Mouse (Mus musculus) embryonic facial prominence, embryonic 15.5 days (tissue): Measurements from ENCODE around the gene Plxnb2. TPM values are rescaled to one million over a fixed set of nuclear protein-coding genes. Genes with fewer than 3 reads are reported as not detected.

ENCODE experiments used
- ATAC-seq: fragments of 200-750 bp; cut with Nextera tagmentation; 2 replicates; pipeline ENCODE4 v1.8.0; 2017; ENCODE audit warnings: low read depth, moderate TSS enrichment; ENCODE audit not compliant: insufficient number of reproducible peaks, low FRiP score, low TSS enrichment
- H3K27ac ChIP-seq: fragments of 300-500 bp; sonication (generic); replicated peaks from 2 replicates; pipeline ENCODE4 v1.5.1; 2015; ENCODE audit warnings: mild to moderate bottlenecking, inconsistent platforms
- H3K27me3 ChIP-seq: fragments of 300-500 bp; sonication (generic); 2 replicates; pipeline ENCODE4 v1.6.1; 2015; ENCODE audit warnings: inconsistent platforms
- H3K36me3 ChIP-seq: fragments of 300-500 bp; sonication (generic); 2 replicates; pipeline ENCODE4 v1.6.1; 2015; ENCODE audit warnings: mild to moderate bottlenecking, inconsistent platforms
- H3K4me1 ChIP-seq: fragments of 300-500 bp; sonication (generic); 2 replicates; pipeline ENCODE4 v1.6.1; 2015; ENCODE audit warnings: inconsistent platforms
- H3K4me2 ChIP-seq: fragments of 300-500 bp; sonication (generic); replicated peaks from 2 replicates; pipeline ENCODE4 v1.6.1; 2015; ENCODE audit warnings: mild to moderate bottlenecking, inconsistent platforms
- H3K4me3 ChIP-seq: fragments of 300-500 bp; sonication (generic); replicated peaks from 2 replicates; pipeline ENCODE4 v1.5.1; 2015; ENCODE audit warnings: mild to moderate bottlenecking, inconsistent platforms
- H3K9ac ChIP-seq: fragments of 300-500 bp; sonication (generic); 2 replicates; pipeline ENCODE4 v1.6.1; 2015; ENCODE audit warnings: inconsistent platforms
- H3K9me3 ChIP-seq: fragments of 300-500 bp; sonication (generic); replicated peaks from 2 replicates; pipeline ENCODE4 v1.6.1; 2016; ENCODE audit warnings: inconsistent platforms
- WGBS: fragments of 180-500 bp; shearing (Covaris S2); methylation state at CpG from one replicate; pipeline ENCODE4 v1.1.7; 2015; 5-methylcytosine and 5-hydroxymethylcytosine counted together
- polyA plus RNA-seq: library from polyadenylated mRNA; unstranded; fragments of >200 nt; fragmentation: Nextera tagmentation; extraction: Ambion mirVana; gene quantifications from 2 replicates; pipeline ENCODE4 v1.2.1, GENCODE M21; 2015

Gene Plxnb2
- 157 and 161 TPM in 2 replicates for polyA plus RNA-seq

DNA sequence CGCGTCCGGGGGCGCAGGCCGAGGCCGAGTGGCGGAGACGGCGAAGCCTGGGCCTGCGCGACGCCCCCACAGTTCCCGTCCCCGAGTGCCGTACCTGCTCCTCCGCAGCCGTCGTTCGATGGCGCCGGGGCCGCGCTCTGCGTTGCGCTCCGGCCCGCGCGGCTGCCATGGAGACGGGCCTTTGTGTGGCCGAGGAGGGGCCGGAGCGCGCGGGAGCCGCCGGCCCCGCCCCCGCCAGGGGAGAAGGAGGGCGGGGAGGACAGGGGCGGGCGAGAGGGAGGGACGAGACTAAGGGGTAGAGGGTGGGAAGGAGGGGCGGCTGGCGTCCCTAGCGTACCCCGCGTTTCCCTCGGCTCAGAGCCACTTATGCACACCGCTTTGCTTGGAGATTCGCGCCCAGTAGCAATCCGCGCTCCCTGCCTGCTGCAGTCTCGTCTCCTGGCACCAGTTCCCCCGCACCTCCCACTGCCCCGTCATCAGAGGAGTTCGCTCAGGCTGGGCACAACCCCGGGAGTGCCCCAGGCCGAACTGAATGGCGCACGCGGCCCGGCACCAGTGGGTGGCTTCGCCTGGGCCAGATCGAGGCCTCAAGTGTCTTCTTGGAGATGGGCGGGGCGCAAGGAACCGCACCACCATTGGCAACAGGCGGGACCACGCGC, at the start of gene Plxnb2:
TSS of gene Plxnb2 (minus strand) at position 218 of the 659 bp plus-strand sequence.
- no peaks in the 10 kb centered on the region for H3K27me3 ChIP-seq
- no peaks in the 10 kb centered on the region for H3K9me3 ChIP-seq
- H3K4me3 ChIP-seq: peak within 1 kb of the TSS; percentile 72
- under 1% methylated on average over 63 of the region's 72 CpGs for WGBS
- H3K4me1 ChIP-seq: peaks cover 61% of the 10 kb centered on the region
- peak within 1 kb of the TSS; percentile 83 for H3K9ac ChIP-seq
- no peaks in the 10 kb centered on the region for H3K36me3 ChIP-seq
- peak; percentile 88 for ATAC-seq
- peak within 1 kb of the TSS; percentile 92 for H3K27ac ChIP-seq
- H3K4me2 ChIP-seq: peak within 1 kb of the TSS; percentile 81

DNA sequence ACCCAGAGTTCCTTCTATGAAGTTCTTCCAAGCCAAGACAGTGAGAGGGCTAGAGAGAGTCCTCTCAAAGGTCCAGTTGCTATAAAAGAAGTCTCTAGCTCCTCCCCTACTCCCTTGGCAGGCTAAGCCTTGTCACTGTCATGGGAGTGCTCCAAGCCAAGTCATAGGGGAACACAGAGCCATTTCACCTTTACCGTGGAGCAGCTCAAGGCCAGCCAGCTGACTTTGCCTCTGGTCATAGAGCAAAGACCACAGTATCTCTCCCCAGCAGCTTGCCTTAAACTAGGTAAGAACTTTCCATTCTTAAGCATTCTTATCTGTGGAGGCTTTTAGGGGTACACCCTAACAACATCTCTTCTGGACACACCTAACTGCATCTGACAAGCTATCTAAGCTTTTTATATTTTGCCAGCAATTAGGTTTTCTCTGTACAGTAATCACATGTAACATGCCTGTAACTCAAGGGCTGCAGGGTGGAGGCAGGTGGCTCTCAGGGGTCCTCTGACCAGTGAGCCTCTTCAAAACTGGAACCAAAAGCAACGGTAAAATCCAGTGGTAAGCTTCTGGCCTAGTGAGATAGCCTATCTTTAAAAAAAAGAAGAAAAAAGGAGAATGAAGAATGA, 35.1 kb upstream of the Plxnb2 start:
- no peak overlapping the region for H3K4me2 ChIP-seq
- H3K27ac ChIP-seq: no peak overlapping the region
- no peaks in the 10 kb centered on the region for H3K9me3 ChIP-seq
- H3K27me3 ChIP-seq: no peaks in the 10 kb centered on the region
- H3K4me1 ChIP-seq: peaks cover 16% of the 10 kb centered on the region; the same call in 1 of the 2 replicates
- no peak overlapping the region for H3K4me3 ChIP-seq
- no peak for ATAC-seq
- H3K36me3 ChIP-seq: peaks cover 14% of the 10 kb centered on the region; the same call in 1 of the 2 replicates
- H3K9ac ChIP-seq: no peak overlapping the region
- 87% methylated on average over 2 of the region's 2 CpGs for WGBS

DNA sequence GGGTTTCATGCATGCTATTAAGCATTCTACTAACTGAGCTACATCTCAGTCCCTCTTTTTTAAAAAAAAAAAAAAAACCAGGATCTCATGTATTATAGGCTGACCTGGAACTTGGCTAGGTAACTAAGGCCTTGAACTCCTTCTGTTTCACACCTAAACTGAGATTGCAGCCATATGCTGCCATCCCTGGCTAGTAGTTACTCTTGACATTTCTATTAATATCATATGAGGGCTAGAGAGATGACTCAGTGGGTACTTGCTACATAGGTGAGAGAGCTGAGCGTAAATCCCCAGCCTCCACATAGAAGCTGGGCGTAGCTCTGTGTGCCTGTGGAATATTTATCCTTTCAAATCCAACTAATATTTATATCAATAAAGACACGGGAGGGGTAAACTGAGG, 34.4 kb upstream of the Plxnb2 start:
- no peak overlapping the region for H3K4me2 ChIP-seq
- peaks cover 14% of the 10 kb centered on the region; the same call in 1 of the 2 replicates for H3K36me3 ChIP-seq
- no peak overlapping the region for H3K9ac ChIP-seq
- no peaks in the 10 kb centered on the region for H3K27me3 ChIP-seq
- H3K4me3 ChIP-seq: no peak overlapping the region
- no peak overlapping the region for H3K27ac ChIP-seq
- WGBS: 95% methylated on average over 3 of the region's 3 CpGs
- no peaks in the 10 kb centered on the region for H3K9me3 ChIP-seq
- H3K4me1 ChIP-seq: peaks cover 17% of the 10 kb centered on the region; the same call in 1 of the 2 replicates
- no peak for ATAC-seq

DNA sequence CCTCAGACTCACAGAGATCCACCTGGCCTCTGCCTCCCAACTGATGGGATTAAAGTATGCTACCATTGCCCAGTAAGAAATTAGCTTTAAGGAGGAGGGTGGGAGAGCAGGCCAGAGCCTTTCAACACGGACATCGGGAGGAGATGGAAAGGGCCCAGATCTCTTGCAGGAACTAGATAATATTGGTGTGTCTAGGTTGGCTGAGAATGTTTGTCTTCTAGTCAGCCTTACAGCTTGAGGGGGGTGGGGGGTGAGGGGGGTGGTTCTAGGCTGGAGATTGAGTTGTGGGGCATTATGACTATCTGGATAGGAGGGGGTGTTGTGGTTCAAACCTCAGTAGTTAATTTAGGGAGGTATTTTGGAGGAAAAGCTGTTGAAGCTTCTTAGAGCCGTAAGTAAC, 32.9 kb upstream of the Plxnb2 start:
- no peak overlapping the region for H3K9ac ChIP-seq
- ATAC-seq: no peak
- H3K4me3 ChIP-seq: no peak overlapping the region
- H3K4me2 ChIP-seq: no peak overlapping the region
- H3K4me1 ChIP-seq: peaks cover 20% of the 10 kb centered on the region; the same call in 1 of the 2 replicates
- WGBS: 87% methylated on average over 3 of the region's 3 CpGs
- H3K27me3 ChIP-seq: no peaks in the 10 kb centered on the region
- H3K9me3 ChIP-seq: no peaks in the 10 kb centered on the region
- H3K27ac ChIP-seq: no peak overlapping the region
- H3K36me3 ChIP-seq: peaks cover 14% of the 10 kb centered on the region; the same call in 1 of the 2 replicates

DNA sequence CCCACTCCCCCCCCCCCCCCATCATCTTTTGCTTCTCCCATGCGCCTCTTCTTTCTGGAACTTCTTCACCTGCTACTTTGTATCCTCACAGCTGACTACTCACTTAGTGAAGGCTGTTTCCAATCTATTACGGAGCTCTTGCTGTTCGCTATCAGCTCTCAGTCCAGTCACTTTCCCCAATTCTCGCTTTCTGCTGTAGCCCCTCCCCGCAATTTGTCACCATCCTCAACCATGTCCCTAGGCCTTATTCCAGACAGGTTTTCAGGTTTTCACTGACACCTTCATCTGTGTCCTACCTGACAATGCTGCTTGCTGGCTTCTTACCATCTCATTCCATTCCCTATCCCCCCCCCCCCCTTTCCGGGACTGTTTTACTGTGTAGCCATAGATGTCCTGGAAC, 31.9 kb upstream of the Plxnb2 start:
- ATAC-seq: no peak
- no peaks in the 10 kb centered on the region for H3K9me3 ChIP-seq
- H3K9ac ChIP-seq: 0 out of 2 replicates have a peak overlapping the region, but pooled peaks have one; percentile 94
- H3K27ac ChIP-seq: no peak overlapping the region
- H3K27me3 ChIP-seq: no peaks in the 10 kb centered on the region
- peak overlapping the region; percentile 82 for H3K4me2 ChIP-seq
- H3K36me3 ChIP-seq: peaks cover 14% of the 10 kb centered on the region; the same call in 1 of the 2 replicates
- 52% methylated on average over 6 of the region's 6 CpGs for WGBS
- H3K4me3 ChIP-seq: peak overlapping the region; percentile 90
- H3K4me1 ChIP-seq: peaks cover 20% of the 10 kb centered on the region; the same call in 1 of the 2 replicates

DNA sequence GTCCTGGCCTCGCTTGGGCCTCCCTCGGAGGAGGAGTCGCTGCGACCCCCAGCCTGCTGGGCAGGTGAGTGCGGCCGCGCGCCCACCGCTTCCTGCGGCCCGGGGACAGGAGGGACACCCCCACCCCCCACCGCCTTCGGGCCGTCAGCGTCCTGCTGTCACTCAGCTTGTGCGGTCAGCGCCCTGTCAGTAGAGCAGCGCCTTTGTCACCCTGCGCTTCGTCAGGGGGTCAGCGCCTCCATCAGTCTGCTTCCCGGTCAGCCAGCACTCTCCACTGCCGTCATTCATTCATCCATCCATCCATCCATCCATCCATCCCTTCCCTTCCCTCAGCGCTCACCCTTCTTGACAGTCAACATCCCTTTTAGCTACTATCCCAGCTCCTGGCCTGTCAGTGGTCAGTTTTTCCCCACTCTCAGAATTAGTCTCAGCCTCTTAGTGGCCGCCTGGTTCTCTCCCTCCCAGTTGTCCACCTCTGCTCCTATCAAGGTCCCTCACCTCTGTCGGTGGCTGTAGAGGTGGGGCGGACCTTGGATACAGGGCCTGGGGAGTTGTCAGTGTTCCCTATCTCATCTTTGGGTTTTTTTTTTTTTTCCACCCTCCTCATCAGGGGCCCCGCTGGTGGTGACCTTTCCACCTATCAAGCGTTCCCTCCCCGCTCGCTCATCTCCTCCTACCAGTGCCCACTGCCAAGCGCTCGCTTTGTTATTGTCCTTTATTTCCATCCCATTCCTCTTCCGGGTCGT, 31.3 kb upstream of the Plxnb2 start:
- ATAC-seq: 0 out of 2 replicates have a peak, but pooled peaks have one; percentile 29
- peak overlapping the region; percentile 89 for H3K27ac ChIP-seq
- H3K27me3 ChIP-seq: no peaks in the 10 kb centered on the region
- H3K36me3 ChIP-seq: peaks cover 14% of the 10 kb centered on the region; the same call in 1 of the 2 replicates
- H3K4me2 ChIP-seq: peak overlapping the region; percentile 82
- H3K9ac ChIP-seq: peak overlapping the region; percentile 94
- peak overlapping the region; percentile 90 for H3K4me3 ChIP-seq
- WGBS: 2% methylated on average over 35 of the region's 35 CpGs
- H3K4me1 ChIP-seq: peaks cover 20% of the 10 kb centered on the region; the same call in 1 of the 2 replicates
- H3K9me3 ChIP-seq: no peaks in the 10 kb centered on the region

DNA sequence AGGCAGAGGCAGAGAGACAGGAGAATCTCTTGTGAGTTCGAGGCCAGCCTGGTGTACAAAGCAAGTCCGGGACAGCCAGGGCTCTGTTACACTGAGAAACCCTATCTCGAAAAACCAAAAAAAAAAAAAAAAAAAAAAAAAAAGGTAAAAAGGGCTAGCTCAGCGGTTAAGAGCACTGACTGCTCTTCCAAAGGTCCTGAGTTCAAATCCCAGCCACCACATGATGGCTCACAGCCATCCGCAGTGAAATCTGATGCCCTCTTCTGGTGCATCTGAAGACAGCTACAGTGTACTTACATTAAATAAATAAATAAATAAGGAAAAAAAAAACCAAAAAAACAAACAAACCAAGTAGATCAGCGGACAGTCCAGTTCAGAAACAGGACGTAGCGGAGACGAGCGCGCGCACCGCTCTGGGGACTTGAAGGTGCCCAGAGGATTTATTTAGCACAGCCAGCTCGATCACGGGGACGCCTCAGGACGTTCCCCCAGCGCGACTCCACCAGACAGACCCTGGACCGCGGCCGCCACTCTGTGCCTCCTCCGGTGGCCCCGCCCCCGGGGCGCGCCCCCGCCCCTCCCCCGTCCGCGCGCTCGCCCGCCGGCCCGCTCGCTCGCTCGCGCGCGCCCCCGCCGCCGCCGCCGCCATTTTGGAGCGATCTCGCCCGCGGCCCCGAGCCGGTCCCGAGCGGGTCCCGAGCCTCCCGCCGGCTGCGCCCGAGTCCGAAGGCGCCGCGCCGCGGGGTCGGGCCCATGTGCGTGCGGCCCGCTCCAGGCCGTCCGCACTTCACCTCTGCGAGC, 30.5 kb upstream of the Plxnb2 start, which contains the start of gene Ppp6r2:
TSS of gene Ppp6r2 (plus strand) at position 639 of the 801 bp plus-strand sequence.
- peak within 1 kb of the TSS; percentile 94 for H3K9ac ChIP-seq
- peak within 1 kb of the TSS; percentile 89 for H3K27ac ChIP-seq
- H3K9me3 ChIP-seq: no peaks in the 10 kb centered on the region
- H3K36me3 ChIP-seq: 0 out of 2 replicates have a peak, but pooled peaks cover 7% of the 10 kb centered on the region
- 2% methylated on average over 47 of the region's 73 CpGs for WGBS
- peak within 1 kb of the TSS; percentile 90 for H3K4me3 ChIP-seq
- peak; percentile 87 for ATAC-seq
- peak within 1 kb of the TSS; percentile 82 for H3K4me2 ChIP-seq
- H3K27me3 ChIP-seq: no peaks in the 10 kb centered on the region
- H3K4me1 ChIP-seq: peaks cover 20% of the 10 kb centered on the region; the same call in 1 of the 2 replicates

DNA sequence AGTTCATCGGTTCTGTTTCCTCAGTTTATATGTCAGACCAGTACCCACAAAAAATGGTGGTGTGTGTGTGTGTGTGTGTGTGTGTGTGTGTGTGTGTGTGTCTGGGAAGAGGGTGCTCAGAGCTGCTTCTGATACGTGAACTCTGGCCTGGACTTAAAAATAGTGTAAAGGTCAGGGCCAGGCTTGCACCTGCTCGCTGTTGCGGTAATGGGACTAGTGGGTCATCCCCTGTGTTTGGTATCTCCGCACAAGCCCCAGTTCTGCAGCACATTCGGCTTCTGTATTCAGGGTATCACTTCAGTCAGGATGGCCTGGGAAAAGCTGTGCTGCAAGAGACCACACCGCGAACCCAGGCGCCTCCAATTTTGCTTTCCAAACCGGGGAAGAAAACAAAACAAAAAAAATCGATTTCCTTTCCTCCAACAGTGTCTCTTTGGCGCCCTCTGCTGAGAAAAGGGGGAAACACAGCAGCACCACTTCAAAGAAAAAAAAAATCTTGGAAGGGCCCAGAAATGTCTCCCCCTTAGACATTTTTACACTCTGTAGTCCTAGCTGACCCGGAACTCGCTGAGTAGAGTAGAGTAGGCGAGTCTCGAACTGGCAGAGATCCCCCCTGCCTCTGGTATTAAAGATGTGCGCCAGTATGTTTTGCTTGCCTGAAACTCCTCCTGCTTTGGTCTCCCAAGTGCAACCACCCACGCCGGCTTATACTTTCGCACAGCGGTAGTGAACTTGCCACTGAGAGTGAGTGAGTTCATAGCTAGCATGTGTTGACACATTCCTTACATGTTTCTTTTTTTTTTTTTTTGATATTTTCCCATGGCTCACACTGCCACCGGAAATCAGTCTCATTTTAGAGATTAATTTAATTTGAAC, 29.5 kb upstream of the Plxnb2 start:
- Histone ChIP-seq H3K36me3 (no peaks in the 10 kb centered on the region), H3K9me3 (no peaks in the 10 kb centered on the region), H3K4me3 (peak overlapping the region; percentile 90), H3K9ac (no peak overlapping the region), H3K4me2 (peak overlapping the region; percentile 54), H3K27ac (peak overlapping the region; percentile 89), H3K27me3 (no peaks in the 10 kb centered on the region), H3K4me1 (peaks cover 16% of the 10 kb centered on the region; the same call in 1 of the 2 replicates)
- ATAC-seq: no peak
- 12% methylated on average over 22 of the region's 22 CpGs for WGBS

DNA sequence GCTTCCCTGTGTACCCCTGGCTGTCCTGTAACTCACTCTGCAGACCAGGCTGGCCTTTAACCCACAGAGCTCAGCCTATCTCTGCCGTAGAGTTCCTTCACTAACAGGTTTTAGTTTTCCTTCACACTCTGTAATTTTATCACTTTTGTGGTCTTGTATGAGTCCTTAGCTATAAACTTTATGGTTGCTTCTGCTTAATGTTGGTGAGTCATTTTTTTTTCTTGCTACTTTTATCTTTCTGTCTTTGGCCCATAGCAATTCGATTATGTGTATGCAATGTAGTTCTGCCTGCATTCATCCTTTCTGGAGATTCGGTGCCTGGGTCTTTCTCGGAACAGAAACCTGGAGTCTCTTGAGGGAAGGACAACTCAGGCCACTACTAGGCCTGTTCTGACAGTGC, 26.9 kb upstream of the Plxnb2 start:
- Histone ChIP-seq H3K4me1 (peaks cover 8% of the 10 kb centered on the region; the same call in 1 of the 2 replicates), H3K9me3 (peaks cover 6% of the 10 kb centered on the region; the same call in 1 of the 2 replicates), H3K9ac (no peak overlapping the region), H3K27ac (no peak overlapping the region), H3K4me3 (no peak overlapping the region), H3K27me3 (no peaks in the 10 kb centered on the region), H3K36me3 (no peaks in the 10 kb centered on the region), H3K4me2 (no peak overlapping the region)
- 83% methylated on average over 4 of the region's 4 CpGs for WGBS
- ATAC-seq: no peak

DNA sequence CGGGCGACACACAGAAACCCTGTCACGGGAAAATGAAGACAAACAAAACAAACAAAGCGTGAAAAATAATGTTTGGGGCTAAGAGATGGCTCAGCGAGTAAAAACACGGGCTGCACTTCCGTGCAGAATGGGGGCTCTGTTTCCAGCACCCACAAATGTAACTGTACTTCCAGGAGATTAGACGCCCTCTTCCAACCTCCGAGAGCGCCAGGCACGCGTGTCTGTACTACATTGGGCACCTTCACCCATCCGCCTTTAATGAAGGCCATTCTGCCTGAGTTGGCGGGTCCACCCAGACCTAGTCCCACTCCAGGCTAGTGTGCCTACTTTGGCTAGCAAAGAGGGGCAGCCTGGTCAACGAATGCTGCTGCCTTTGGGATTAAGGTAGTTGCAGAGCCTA, 16.5 kb upstream of the Plxnb2 start:
- Histone ChIP-seq H3K9ac (no peak overlapping the region), H3K4me2 (peak overlapping the region; percentile 71), H3K9me3 (no peaks in the 10 kb centered on the region), H3K27ac (peak overlapping the region; percentile 100), H3K4me1 (peaks cover 14% of the 10 kb centered on the region), H3K36me3 (no peaks in the 10 kb centered on the region), H3K27me3 (no peaks in the 10 kb centered on the region), H3K4me3 (peak overlapping the region; percentile 95)
- ATAC-seq: no peak
- 67% methylated on average over 15 of the region's 15 CpGs for WGBS
